Mouse (Mus musculus) lung, embryonic 16.5 days (tissue): ENCODE measurements at regions not wholly inside any gene's neighbourhood (a gene's known extent, or its start where the extent isn't known, plus 50 kb on each side); places are given as distances from the start of the nearest gene placed in this dataset.

Experiments used
- ATAC-seq: fragments of 200-750 bp; cut with Nextera tagmentation; 2 replicates; pipeline ENCODE4 v1.8.0; 2017; ENCODE audit warnings: low read depth, mild to moderate bottlenecking, moderate library complexity
- H3K27ac ChIP-seq: fragments of 300-500 bp; sonication (generic); 2 replicates; pipeline ENCODE4 v1.5.1; 2014; ENCODE audit warnings: mild to moderate bottlenecking, control low read depth, low read length
- H3K27me3 ChIP-seq: fragments of 300-500 bp; sonication (generic); 2 replicates; pipeline ENCODE4 v1.6.1; 2014; ENCODE audit warnings: low read depth, low read length, mixed read lengths; ENCODE audit not compliant: control insufficient read depth, insufficient read depth
- H3K36me3 ChIP-seq: fragments of 300-500 bp; sonication (generic); 2 replicates; pipeline ENCODE4 v1.6.1; 2014; ENCODE audit warnings: low read length; ENCODE audit not compliant: control insufficient read depth, insufficient read depth
- H3K4me1 ChIP-seq: fragments of 300-500 bp; sonication (generic); replicated peaks from 2 replicates; pipeline ENCODE4 v1.6.1; 2014; ENCODE audit warnings: low read length, mixed read lengths; ENCODE audit not compliant: control insufficient read depth, insufficient read depth
- H3K4me2 ChIP-seq: fragments of 300-500 bp; sonication (generic); 2 replicates; pipeline ENCODE4 v1.6.1; 2014; ENCODE audit warnings: low read depth, low read length, control low read depth
- H3K4me3 ChIP-seq: fragments of 300-500 bp; sonication (generic); 2 replicates; pipeline ENCODE4 v1.5.1; 2014; ENCODE audit warnings: mild to moderate bottlenecking, low read length, control low read depth
- H3K9ac ChIP-seq: fragments of 300-500 bp; sonication (generic); 2 replicates; pipeline ENCODE4 v1.6.1; 2014; ENCODE audit warnings: low read length, control low read depth
- H3K9me3 ChIP-seq: fragments of 300-500 bp; sonication (generic); 2 replicates; pipeline ENCODE4 v1.6.1; 2016; ENCODE audit warnings: low read length; ENCODE audit not compliant: control insufficient read depth
- WGBS: fragments of 180-500 bp; shearing (Covaris S2); extraction: QIAGEN DNeasy Blood & Tissue Kit; methylation state at CpG from one replicate; pipeline ENCODE4 v1.1.7; 2014; 5-methylcytosine and 5-hydroxymethylcytosine counted together

- Histone ChIP-seq H3K4me3 (no peak overlapping the region), H3K27ac (no peak overlapping the region), H3K9me3 (no peaks in the 10 kb centered on the region), H3K36me3 (no peaks in the 10 kb centered on the region), H3K4me1 (no peaks in the 10 kb centered on the region), H3K4me2 (no peak overlapping the region), H3K9ac (no peak overlapping the region), H3K27me3 (no peaks in the 10 kb centered on the region)
- no peak for ATAC-seq
- 82% methylated on average over 15 of the region's 15 CpGs for WGBS
Observed at GRCm38 (mm10) chr2:179277204-179277886, 164.9 kb upstream of the Cdh4 start.

- H3K27me3 ChIP-seq: no peaks in the 10 kb centered on the region
- H3K4me1 ChIP-seq: no peaks in the 10 kb centered on the region
- H3K9ac ChIP-seq: no peak overlapping the region
- H3K9me3 ChIP-seq: no peaks in the 10 kb centered on the region
- H3K4me3 ChIP-seq: no peak overlapping the region
- no peak overlapping the region for H3K4me2 ChIP-seq
- H3K36me3 ChIP-seq: no peaks in the 10 kb centered on the region
- 66% methylated on average over 4 of the region's 4 CpGs for WGBS
- H3K27ac ChIP-seq: no peak overlapping the region
- ATAC-seq: no peak
Observed at GRCm38 (mm10) chr2:179277887-179278282, 164.3 kb upstream of the Cdh4 start.

- Histone ChIP-seq H3K9me3 (no peaks in the 10 kb centered on the region), H3K27ac (no peak overlapping the region), H3K27me3 (no peaks in the 10 kb centered on the region), H3K9ac (no peak overlapping the region), H3K36me3 (no peaks in the 10 kb centered on the region), H3K4me3 (no peak overlapping the region), H3K4me1 (no peaks in the 10 kb centered on the region), H3K4me2 (no peak overlapping the region)
- WGBS: 73% methylated on average over 6 of the region's 6 CpGs
- ATAC-seq: no peak
Observed at GRCm38 (mm10) chr2:179282276-179282675, 160.0 kb upstream of the Cdh4 start.

GRCm38 (mm10) chr2:179290394-179290793 is 151.8 kb upstream of the Cdh4 start:
- 28% methylated on average over 5 of the region's 5 CpGs for WGBS
- no peak overlapping the region for H3K4me3 ChIP-seq
- no peak overlapping the region for H3K4me2 ChIP-seq
- H3K4me1 ChIP-seq: no peaks in the 10 kb centered on the region
- H3K27me3 ChIP-seq: no peaks in the 10 kb centered on the region
- ATAC-seq: no peak
- H3K27ac ChIP-seq: no peak overlapping the region
- no peaks in the 10 kb centered on the region for H3K9me3 ChIP-seq
- no peaks in the 10 kb centered on the region for H3K36me3 ChIP-seq
- H3K9ac ChIP-seq: no peak overlapping the region

- 80% methylated on average over 1 of the region's 1 CpGs for WGBS
- Histone ChIP-seq H3K4me3 (no peak overlapping the region), H3K27ac (no peak overlapping the region), H3K4me1 (no peaks in the 10 kb centered on the region), H3K4me2 (no peak overlapping the region), H3K27me3 (no peaks in the 10 kb centered on the region), H3K9me3 (no peaks in the 10 kb centered on the region), H3K9ac (no peak overlapping the region), H3K36me3 (no peaks in the 10 kb centered on the region)
- no peak for ATAC-seq
Observed at GRCm38 (mm10) chr2:179291046-179291563, 151.1 kb upstream of the Cdh4 start.

GRCm38 (mm10) chr2:179291958-179292357 is 150.3 kb upstream of the Cdh4 start:
- Histone ChIP-seq H3K9me3 (no peaks in the 10 kb centered on the region), H3K4me2 (no peak overlapping the region), H3K27ac (no peak overlapping the region), H3K27me3 (no peaks in the 10 kb centered on the region), H3K4me1 (no peaks in the 10 kb centered on the region), H3K36me3 (no peaks in the 10 kb centered on the region), H3K4me3 (no peak overlapping the region), H3K9ac (no peak overlapping the region)
- no peak for ATAC-seq
- 83% methylated on average over 8 of the region's 8 CpGs for whole genome bisulfite sequencing

GRCm38 (mm10) chr2:179292566-179292965 is 149.7 kb upstream of the Cdh4 start:
- ATAC-seq: no peak
- no peaks in the 10 kb centered on the region for H3K36me3 ChIP-seq
- WGBS: 38% methylated on average over 4 of the region's 4 CpGs

GRCm38 (mm10) chr2:179293114-179293513 is 149.1 kb upstream of the Cdh4 start:
- Histone ChIP-seq H3K4me1 (no peaks in the 10 kb centered on the region), H3K9me3 (no peaks in the 10 kb centered on the region), H3K4me2 (no peak overlapping the region), H3K4me3 (no peak overlapping the region), H3K36me3 (no peaks in the 10 kb centered on the region), H3K27ac (no peak overlapping the region), H3K27me3 (no peaks in the 10 kb centered on the region), H3K9ac (no peak overlapping the region)
- no peak for ATAC-seq
- 70% methylated on average over 8 of the region's 8 CpGs for WGBS

More at GRCm38 (mm10) chr2:179292566-179292965, 149.7 kb upstream of the Cdh4 start:
- Histone ChIP-seq H3K9me3 (no peaks in the 10 kb centered on the region), H3K4me2 (no peak overlapping the region), H3K27ac (no peak overlapping the region), H3K4me1 (no peaks in the 10 kb centered on the region), H3K27me3 (no peaks in the 10 kb centered on the region), H3K9ac (no peak overlapping the region), H3K4me3 (no peak overlapping the region)

GRCm38 (mm10) chr2:179297057-179297456 is 145.2 kb upstream of the Cdh4 start:
- 55% methylated on average over 9 of the region's 9 CpGs for WGBS
- no peak for ATAC-seq
- Histone ChIP-seq H3K4me1 (no peaks in the 10 kb centered on the region), H3K4me2 (no peak overlapping the region), H3K27ac (no peak overlapping the region), H3K27me3 (no peaks in the 10 kb centered on the region), H3K4me3 (no peak overlapping the region), H3K9me3 (no peaks in the 10 kb centered on the region), H3K9ac (no peak overlapping the region), H3K36me3 (no peaks in the 10 kb centered on the region)
